Mouse (Mus musculus): ENCODE measurements at regions not wholly inside any gene's neighbourhood (a gene's known extent, or its start where the extent isn't known, plus 50 kb on each side); places are given as distances from the start of the nearest gene placed in this dataset.

DNA sequence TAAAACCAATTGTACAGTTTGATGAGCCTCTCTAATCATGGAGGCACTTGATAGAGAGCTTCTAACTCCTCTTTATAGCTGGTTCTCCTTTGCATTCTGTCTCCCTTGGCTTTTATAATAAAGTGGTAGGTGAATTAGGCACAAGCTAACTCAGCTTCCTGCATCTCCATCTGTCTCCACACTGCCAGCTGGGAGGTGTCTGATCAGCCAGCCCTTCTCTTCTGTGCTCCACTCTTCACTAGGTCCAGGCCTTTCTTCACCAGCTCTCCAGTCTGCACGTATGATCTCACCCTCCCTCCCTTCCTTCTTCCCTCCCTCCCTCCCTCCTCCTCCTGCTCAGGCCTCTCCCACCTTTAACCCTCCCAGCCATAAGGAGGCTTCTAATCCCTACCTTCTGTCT, 136.2 kb downstream of the Rchy1 start:
- no peak for DNase-seq (ENCODE audit: low spot score in 2 of 2)

DNA sequence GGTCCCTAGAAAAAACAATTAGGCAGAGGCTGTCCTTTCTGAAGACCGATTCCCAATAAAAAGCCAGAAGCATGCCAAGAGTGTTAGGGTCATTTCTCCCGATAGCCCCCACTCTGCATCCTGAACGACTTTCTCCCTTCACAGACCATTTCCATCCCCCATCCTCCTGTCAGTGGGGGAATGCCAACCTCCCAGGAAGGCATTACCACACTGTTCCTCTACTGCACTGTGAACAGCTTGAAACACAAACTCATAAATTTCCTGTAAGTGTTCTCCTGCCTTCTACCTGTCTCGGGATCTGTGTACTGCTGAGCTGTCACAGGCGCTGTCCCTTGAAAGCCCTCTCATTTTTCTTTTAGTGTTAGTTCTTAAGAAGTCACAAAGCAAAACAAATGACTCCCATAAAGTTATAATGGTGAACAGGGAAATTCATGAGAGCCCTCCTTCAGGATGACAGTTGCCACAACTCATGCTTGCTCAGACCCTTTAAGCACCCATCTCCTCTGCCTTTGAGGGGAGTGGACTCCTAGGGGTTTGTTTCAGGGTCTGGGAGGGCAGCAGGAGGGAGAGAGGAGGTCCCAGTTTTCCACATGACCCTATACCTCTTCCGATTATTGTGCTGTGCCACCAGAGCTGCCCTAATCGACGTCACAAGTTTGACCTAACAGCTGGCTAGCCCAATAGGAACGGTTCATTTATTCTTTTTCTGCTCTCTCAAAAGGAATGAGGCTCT, 139.9 kb downstream of the Rchy1 start:
- no peak for DNase-seq (ENCODE audit: low spot score in 2 of 2)

DNA sequence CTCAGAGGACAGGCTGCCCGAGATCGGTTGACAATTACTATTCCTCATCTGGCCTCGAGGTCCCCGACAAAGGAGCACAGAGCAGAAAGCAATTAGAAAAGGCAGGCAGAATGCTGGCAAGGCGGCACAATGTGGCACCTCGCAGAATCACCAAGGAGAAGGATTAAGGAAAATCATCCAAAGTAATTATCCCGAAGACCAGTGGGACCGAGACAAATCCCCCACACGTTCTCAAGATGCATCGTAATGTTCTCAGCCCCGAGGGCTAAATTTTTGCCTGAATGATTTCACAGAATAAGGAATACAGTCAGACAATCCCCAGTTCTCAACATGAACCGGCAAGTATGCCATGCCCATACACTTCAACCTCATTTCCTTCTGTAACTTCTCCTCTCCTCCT, 144.1 kb downstream of the Rchy1 start:
- DNase-seq (ENCODE audit: low spot score in 2 of 2) = no peak

DNA sequence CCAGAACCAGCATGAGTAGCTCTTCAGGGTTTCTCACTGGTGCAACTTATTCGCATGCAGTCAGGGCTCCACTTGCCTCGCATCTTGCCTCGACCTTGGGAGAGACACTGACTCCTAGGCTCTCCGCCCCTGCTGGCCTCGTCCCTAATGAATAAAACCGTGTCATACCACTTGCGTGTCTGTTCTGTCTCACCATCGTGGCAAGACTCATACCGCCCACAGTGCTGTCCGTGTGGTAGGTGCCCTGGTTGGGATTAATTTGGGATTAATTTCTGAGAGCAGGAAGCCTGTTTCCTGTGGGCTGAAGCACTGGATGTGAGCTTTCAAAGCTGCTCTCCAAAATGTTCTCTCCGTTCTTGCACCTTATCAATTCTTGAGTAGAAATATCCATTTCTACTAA, 144.7 kb downstream of the Rchy1 start:
- no peak for DNase-seq (ENCODE audit: low spot score in 2 of 2)

DNA sequence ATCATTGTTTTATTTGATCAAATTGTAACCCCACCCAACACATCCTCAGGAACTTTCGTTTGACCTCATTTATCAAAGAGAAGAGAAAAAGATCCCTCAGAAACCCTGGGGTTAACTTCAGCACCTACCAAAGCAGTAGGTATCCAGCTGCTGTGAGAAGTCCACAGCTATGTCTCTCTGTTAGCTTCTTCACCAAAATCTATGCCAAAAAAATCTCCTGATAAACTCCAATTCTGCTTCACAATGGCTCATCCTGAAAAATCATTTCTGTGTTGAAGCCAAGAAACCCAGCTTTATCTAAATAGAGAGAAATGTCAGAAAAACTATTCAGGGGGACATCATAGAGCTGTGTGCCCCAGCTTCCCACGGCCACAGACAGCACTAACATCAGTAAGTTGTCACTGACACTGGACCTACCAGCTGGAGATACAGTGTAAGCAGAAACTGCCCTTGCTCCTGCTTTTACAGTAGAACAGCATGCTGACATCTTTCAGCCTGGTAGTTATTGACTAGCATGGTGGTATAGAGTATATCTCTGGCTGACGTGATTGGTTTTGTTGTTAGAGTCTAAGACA, 146.4 kb downstream of the Rchy1 start:
- no peak for DNase-seq (ENCODE audit: low spot score in 2 of 2)

DNA sequence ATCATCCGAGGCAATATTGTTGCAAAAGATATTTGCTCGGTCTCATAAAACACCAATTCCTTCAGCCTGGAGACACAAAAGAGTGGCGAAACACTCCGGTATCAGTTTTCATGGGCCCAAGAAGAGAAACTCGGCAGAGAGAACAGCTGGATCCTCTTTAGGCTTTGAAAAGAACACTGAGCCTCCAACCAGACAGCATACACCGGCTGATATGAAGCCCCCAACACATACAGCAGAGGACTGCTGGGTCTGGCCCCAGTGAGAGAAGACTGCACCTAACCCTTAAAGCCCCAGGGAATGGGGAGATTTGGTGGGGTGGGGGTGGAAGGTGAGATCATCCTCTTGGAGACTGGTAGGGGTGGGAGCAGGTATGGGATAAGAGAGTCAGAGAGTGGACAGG, 147.9 kb downstream of the Rchy1 start:
- DNase-seq (ENCODE audit: low spot score in 2 of 2) = no peak

DNA sequence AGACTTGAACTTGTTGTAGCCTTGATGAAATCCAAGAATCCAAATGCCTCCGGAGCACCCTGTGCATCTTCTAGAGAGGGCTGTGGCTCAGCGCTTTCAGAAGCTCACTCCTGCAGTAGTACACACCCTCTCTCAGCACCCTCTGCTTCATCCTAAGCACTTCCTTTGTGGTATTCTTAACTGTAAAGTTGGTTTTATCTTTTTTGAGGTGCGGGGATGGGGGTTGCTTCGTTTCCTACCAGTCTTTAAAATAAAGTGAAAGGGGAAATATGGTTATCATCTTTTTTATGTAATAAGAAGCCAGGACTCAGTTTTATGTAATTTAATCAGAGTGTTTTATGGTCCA, 148.5 kb downstream of the Rchy1 start:
- no peak for DNase-seq (ENCODE audit: low spot score in 2 of 2)

DNA sequence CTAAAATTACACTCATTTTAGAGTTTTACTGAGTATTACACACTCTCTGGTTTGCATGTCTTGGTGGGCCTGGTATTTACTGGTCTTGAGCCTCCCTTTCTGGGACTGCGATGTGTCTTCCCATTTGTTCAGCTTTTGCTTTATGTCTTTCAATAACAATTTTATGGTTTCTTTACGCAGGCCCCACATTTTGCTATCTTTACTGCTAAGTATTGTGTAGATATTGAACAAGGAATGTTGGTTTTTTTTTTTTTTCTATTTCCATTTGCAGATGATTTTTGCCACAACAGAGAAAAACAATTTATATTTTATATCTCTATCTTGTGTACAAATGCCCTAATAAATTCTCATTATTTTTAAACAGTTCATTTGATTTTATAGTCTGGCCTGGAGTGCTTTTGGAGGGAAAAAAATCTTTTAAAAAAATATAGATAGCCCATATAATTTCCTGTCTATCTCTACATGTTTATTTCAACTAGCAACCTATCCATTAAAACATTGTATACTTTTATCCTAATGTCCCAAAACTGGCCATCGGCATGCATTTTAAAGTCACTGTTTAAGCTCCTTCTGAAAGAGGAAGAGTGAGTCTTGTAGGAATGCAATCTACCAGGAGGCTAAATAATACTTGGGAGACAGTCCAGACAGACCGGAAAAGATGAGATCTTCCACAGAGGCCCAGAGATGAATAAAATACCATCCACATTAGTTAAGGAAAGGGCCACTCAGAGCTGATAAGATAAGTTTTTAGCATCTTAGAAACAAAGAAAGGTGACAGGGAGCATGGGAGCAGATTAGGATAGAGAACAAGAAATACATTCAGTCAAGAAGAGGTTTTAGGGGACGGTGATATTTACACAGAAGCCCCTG, 149.1 kb downstream of the Rchy1 start:
- DNase-seq (ENCODE audit: low spot score in 2 of 2) = no peak

DNA sequence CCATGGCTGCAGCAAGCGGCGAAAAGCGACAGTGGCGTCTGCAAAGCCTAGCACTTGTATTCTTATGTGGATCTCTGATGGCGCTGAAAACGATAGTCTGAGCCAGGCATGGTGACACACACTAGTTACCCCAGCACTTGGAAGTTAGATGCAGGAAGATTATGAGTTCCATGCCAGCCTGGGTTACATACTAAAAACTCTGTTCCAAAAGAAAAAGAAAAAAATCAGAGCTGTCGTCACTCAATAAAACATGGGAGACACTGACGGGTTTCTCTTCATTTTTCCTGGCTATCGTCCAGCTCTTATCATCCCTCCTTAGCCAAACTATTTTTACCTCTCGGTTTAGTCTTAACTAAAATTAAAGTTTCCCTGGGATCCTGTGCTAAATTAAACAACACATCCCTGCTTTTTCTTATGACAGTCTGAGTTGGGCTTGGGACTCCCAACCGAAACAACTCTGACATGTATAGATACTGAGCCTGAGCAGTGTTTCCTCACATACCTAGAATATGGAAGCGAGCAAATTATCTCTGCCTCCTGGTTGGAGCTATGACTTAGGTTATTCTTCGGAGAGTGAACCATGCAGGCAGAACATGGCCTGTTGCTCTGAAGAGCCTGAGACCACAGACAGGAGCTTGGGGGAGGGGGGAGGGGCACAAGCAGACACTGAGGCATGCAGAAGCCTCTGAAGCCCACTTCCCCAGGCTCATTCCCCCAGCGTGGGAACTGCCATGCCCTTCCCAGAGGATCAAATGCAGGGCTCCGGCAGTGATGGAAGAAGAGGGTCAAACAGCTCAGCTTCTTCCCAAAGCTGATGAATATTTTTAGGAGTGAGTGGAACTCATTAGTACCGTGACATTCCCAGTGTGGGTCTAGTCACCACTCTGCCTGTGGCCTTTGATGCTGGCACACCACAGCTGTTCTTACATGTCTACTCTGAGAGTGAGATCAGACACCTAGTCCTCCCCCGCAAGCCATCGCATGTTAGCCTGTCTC, 155.5 kb downstream of the Rchy1 start:
- DNase-seq (ENCODE audit: low spot score in 2 of 2) = no peak

DNA sequence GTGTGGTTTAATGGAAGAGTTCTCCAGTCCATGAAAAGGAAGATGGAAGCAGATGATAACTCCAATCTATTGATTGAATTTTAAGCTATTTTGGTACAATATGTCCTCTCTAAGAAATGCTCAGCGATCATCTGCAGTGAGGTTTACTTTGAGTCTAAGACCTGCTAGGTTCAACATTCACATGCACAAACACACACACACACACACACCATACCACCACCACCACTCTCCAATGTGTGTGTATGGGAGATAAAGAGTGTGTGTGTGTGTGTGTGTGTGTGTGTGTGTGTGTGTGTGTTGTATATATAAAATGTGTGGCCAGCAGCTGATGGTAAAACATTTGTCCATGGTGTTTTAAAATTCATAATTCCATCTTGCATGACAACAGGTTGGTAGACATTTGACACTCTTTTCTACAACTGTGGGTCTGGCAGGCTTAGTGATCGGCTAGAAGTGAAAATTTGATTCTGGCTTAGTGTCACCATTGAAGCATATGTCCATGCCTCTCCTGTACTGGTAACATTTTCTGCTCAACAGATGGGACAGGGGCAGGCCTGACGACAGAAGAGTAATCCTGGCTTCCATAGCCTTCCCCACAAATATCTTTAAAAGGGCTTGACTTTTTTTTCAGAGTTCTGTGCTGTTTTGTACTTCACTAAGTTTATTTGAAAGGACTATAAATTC, 161.4 kb downstream of the Rchy1 start:
- DNase-seq (ENCODE audit: low spot score in 2 of 2) = no peak

DNA sequence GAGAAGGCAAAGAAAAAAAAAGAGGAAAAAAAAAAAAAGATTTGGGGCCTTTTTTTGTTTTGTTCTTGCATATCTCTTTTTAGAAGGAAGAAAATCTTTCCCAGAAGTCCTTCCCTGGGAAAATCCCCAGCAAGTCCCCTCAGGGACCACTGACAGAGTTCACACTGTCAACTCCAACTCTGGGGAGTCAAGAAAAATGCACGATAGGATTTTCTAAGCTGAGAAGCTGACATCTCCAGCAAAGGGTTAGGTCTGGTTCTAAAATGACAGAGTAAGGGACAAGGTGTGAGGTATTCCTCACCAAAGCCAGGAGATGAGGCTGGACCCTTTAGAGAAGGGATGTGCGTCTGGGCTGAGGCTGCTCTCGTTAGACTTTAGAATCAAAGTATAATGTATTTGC, 165.5 kb downstream of the Rchy1 start:
- no peak for DNase-seq (ENCODE audit: low spot score in 2 of 2)

DNA sequence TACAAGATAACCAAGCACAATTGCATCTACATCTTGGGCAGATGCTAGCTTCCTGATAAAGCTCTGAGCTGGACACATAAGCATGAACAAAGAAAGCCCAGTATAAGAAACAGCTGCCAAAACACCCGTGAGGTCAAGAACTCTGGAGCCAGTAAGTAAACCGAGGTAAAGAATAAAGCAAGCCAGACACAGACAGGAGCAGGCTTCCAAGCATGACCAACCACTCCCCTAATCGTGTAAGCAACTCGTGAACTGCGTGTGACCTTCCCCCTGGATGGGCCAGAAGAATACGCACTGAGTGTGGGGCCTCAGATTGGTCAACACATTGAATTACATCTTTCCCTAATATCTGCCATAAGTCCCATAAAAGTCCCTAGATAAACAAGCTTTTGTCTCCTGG, 170.1 kb downstream of the Rchy1 start:
- no peak for DNase-seq (ENCODE audit: low spot score in 2 of 2)

DNA sequence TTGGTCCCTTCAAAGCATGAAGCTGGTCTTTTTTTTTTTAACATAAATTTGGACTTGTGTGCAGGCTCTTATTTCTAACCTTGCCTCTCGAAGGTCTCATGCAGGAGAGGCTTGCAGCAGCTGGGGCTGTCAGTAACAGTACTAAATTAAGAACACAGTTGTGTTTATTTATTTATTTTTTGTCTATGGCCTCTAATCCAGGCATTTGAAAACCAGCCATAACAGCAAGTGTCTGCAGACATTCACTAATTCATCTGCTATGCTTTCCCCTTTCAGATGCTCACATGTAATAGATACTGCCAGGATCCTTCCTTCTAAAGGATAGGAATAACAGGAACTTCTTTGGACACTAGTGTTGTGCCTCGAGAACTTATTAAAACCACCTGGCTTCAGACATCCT, 172.5 kb downstream of the Rchy1 start:
- DNase-seq (ENCODE audit: low spot score in 2 of 2) = no peak

DNA sequence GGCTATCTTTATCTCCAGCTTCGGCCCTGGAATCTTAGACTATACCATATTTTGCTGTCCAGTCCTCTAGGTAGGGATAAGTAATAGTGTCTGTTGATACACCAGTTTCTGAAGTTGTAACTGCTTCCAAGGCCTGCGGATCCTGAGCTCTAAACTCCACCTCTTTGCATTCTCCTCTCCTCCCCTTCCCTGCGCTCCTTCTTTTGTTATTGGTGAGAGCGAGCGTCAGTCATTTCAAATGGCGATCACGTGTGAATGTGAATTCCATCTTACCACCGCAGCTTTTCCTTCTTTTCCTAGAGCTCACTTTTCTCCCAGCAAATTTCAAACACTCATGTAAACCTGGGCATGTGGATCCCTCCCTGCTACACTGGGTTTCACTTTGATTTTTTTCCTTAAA, 178.9 kb downstream of the Rchy1 start:
- no peak for DNase-seq (ENCODE audit: low spot score in 2 of 2)

DNA sequence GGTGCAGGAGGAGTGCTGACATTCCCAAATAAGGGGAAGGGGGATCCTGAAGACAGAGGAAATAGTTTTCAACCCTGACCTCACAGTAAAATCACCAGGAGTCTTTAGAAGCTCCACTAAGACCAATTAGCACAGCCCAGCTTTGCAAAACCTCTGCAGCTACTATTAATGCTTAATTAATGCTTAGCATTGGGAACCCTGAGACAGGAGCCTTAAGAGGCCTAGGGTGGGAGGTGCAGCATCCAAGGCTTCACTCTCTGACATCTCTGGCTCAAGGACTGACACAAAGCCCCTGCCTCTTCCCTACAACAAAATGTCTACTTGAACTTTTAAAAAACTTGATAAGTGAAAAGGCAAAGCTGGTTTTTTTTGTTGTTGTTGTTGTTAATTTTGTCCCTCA, 185.9 kb downstream of the Rchy1 start:
- no peak for DNase-seq (ENCODE audit: low spot score in 2 of 2)

DNA sequence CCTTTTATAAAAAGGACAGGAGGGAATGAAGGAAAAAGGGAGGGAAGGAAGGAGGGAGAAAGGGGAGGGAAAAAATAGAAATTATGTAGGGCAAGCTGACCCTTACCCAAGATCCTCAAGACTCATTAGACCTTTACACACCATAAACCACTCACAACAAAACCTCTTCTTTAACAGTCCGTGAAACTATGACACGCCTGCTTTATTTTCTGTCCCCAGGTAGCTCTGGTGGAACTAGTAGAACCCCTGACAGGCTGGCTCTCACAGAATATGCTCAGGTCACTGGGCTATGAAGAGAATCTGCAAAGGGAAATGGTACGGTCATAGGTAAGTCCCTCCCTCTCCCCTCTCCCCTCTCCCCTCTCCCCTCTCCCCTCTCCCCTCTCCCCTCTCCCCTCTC, 188.8 kb downstream of the Rchy1 start:
- DNase-seq (ENCODE audit: low spot score in 2 of 2) = no peak

DNA sequence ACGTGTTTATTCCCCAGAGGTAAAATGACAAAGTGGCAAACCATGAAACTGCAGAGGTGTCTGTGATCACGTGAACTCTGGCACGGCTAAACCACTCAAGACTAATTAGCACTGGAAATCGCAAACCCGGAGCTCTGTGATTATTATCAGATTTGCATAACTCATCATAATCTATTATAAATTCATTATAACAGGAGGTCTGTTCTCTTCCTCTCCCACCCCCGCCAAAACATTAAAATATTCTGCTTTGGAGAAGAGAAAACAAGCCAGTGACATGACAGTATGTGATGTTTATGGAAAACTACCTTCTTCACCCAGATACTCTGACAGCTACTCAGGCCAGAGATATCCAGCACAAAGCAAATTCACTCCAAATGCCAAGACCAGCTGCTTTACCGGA, 195.0 kb downstream of the Rchy1 start:
- no peak for DNase-seq (ENCODE audit: low spot score in 2 of 2)

DNA sequence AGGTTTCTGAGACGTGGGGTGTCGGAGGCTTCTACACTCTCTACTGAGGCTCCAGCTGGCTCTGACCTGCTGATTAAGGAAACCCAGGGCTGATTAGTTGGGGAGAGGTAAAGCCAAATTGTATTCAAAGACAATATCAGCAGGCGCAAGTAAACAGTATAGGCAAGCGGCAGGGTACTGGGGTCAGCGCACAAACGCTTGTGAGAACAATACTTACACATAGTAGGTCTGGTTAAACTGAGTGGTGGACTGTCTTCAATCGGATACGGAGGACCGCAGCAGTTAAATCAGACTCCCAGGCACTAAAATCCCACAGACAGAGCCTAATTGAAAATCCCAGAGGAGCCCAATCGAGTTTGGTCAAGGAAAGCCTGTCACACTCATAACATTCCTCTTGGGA, 195.8 kb downstream of the Rchy1 start:
- no peak for DNase-seq (ENCODE audit: low spot score in 2 of 2)

DNA sequence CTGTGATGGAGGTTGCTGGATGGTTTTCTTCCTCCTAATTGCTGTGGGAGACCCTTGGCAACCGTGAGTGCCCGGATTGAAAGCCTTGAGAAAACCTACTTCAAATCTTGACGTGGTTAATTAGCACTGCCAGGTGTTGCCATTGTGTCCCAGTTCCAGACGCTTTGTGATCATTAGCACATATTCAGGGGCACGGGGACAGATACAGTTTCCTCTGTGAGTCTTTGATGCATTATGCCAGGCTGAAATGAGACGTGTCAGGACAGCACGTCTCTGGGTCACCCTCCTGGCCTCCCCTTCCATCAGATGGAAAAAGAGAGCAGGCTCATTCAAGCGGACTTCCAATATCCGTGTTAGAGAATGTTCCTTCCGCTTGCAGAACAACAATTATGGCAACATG, 198.2 kb downstream of the Rchy1 start:
- no peak for DNase-seq (ENCODE audit: low spot score in 2 of 2)

DNA sequence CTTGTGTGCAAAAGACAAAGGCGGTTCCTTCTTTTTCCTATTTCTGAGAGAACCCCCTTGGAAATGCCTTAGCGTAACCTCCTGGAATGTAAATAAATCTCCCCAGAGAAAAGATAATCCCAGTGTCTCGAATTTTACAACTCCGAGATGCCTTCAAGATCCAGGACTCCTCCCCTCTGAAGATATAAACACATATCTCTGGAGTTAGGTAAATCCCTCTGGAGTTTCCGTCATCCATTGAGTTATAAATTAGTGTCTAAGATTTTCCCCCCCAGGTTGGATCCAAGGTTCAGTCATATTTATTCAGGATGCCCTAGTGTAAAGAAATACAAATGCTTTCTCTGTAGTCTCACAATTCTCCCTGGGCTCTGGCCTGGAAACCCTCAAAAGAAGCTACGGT, 200.3 kb downstream of the Rchy1 start:
- no peak for DNase-seq (ENCODE audit: low spot score in 2 of 2)

DNA sequence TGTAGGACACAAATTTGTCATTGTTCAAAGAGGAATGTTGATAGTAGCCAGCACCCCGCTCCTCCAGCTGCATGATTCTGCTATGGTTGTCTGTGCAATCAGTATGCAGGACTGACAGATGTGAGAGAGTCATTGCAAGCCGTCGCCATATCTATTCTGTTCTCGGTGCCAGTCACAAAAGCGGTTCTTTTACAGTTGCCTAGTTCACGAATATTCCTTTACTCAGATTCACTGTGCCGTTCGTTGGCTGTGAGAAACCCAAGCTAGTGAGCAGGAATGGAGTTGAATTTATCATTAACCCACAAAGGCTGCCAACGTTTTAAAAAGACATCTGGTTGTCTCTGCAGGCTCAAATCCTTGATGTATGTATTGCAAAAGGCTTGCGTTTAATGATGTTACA, 206.9 kb downstream of the Rchy1 start:
- DNase-seq (ENCODE audit: low spot score in 2 of 2) = no peak
